Mouse (Mus musculus) myocyte (in vitro differentiated cells): ENCODE measurements around the gene Mindy4. TPM values are rescaled to one million over a fixed set of nuclear protein-coding genes. Genes with fewer than 3 reads are reported as not detected.

Source experiments
- H3K27me3 ChIP-seq: one replicate; pipeline ENCODE4 v1.6.1; 2011; ENCODE audit not compliant: control insufficient read depth, insufficient read depth, insufficient read length
- H3K36me3 ChIP-seq: one replicate; pipeline ENCODE4 v1.6.1; 2011; ENCODE audit not compliant: control insufficient read depth, insufficient read depth
- H3K4me2 ChIP-seq: one replicate; pipeline ENCODE4 v1.6.1; 2011; ENCODE audit warnings: low read depth, control low read depth
- H3K4me3 ChIP-seq: one replicate; pipeline ENCODE4 v1.5.1; 2011; ENCODE audit warnings: mild to moderate bottlenecking, control low read depth, moderate library complexity
- H3K79me2 ChIP-seq: one replicate; pipeline ENCODE4 v1.6.1; 2011; ENCODE audit not compliant: control insufficient read depth, insufficient read depth
- H3ac ChIP-seq: one replicate; pipeline ENCODE4 v1.6.1; 2011; ENCODE audit not compliant: control insufficient read depth, insufficient read length
- CEBPB ChIP-seq: IDR thresholded peaks from 2 replicates; pipeline ENCODE4 v1.6.1; 2011; ENCODE audit warnings: mild to moderate bottlenecking, moderate library complexity; ENCODE audit not compliant: poor library complexity, insufficient read depth, severe bottlenecking
- E2F4 ChIP-seq: IDR thresholded peaks from one replicate; pipeline ENCODE4 v1.6.1; 2011; ENCODE audit warnings: mild to moderate bottlenecking, control low read depth, moderate library complexity; ENCODE audit not compliant: insufficient read depth
- MAX ChIP-seq: IDR thresholded peaks from one replicate; pipeline ENCODE4 v1.6.1; 2011; ENCODE audit warnings: low read depth, mild to moderate bottlenecking, control low read depth
- MYOD1 ChIP-seq, 3 experiments: IDR thresholded peaks; one replicate each; pipeline ENCODE4 v1.6.1; 2011; ENCODE audit warnings: control low read depth in 2 of 3, low read depth in 2 of 3, mild to moderate bottlenecking in 2 of 3, moderate library complexity in 1 of 3; ENCODE audit not compliant: insufficient read length in 2 of 3, control insufficient read depth in 1 of 3
- MYOG ChIP-seq, 3 experiments: IDR thresholded peaks; one replicate each; pipeline ENCODE4 v1.6.1; 2011; ENCODE audit warnings: control low read depth in 2 of 3, low read depth in 2 of 3, mild to moderate bottlenecking in 2 of 3; ENCODE audit not compliant: insufficient read length in 2 of 3, control insufficient read depth in 1 of 3, insufficient read depth in 1 of 3
- POLR2A ChIP-seq: IDR thresholded peaks from one replicate; pipeline ENCODE4 v1.6.1; 2011; ENCODE audit warnings: low read depth, mild to moderate bottlenecking, control low read depth, moderate library complexity; ENCODE audit not compliant: insufficient read length
- POLR2AphosphoS2 ChIP-seq: IDR thresholded peaks from one replicate; pipeline ENCODE4 v1.6.1; 2011; ENCODE audit warnings: low read depth, control low read depth; ENCODE audit not compliant: insufficient read length
- REST ChIP-seq: IDR thresholded peaks from one replicate; pipeline ENCODE4 v1.6.1; 2011; ENCODE audit warnings: mild to moderate bottlenecking, control low read depth, moderate library complexity; ENCODE audit not compliant: insufficient read depth, insufficient read length
- SRF ChIP-seq: IDR thresholded peaks from one replicate; pipeline ENCODE4 v1.6.1; 2011; ENCODE audit warnings: low read depth; ENCODE audit not compliant: control insufficient read depth, insufficient read length
- TCF12 ChIP-seq: IDR thresholded peaks from one replicate; pipeline ENCODE4 v1.6.1; 2011; ENCODE audit warnings: mild to moderate bottlenecking, control low read depth; ENCODE audit not compliant: poor library complexity, insufficient read depth, severe bottlenecking
- TCF3 ChIP-seq: IDR thresholded peaks from one replicate; pipeline ENCODE4 v1.6.1; 2011; ENCODE audit warnings: low read depth, control low read depth; ENCODE audit not compliant: insufficient read length
- USF1 ChIP-seq: IDR thresholded peaks from one replicate; pipeline ENCODE4 v1.6.1; 2011; ENCODE audit warnings: low read depth, mild to moderate bottlenecking, control low read depth, moderate library complexity
- polyA plus RNA-seq: library from polyadenylated mRNA; unstranded; fragments of >200 nt; fragmentation: generic; extraction: Trizol; gene quantifications from one replicate; pipeline ENCODE4 v1.2.1, GENCODE M21; 2012; ENCODE audit warnings: missing spikeins

The Mindy4 gene
- polyA plus RNA-seq, 1 experiment: 5.0 TPM

DNA sequence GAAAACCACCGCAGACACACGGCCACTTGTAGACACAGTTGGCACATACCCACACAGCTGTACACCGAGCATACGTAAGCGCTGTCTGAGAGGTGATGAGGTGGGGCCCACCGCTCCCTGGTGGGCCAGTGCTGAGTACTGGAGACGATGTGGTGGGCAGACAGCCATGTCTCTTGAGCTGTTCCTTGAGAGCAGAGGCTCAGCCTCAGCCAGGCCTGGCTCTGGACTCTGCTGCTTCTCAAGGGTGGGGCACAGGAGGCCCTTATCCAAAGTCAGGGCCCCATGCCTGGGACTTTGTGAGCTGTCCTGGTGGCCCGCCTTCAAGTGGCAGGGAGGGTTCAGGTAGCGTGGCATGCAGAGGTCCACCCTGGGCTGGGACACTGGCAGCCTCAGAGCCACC lies 139.1 kb downstream of the Mindy4 start:
- H3K36me3 ChIP-seq: no peaks in the 10 kb centered on the region
- no peak overlapping the region for H3K4me2 ChIP-seq
- no peaks in the 10 kb centered on the region for H3K79me2 ChIP-seq
- TF ChIP-seq USF1 (no peak), POLR2A (no peak), CEBPB (no peak), MYOD1 (IDR thresholded peaks at IDR 0.05; ENCODE audit: control insufficient read depth in 1 of 3, insufficient read length in 2 of 3, low read depth in 2 of 3) (no peak), MYOG (IDR thresholded peaks at IDR 0.05; ENCODE audit: control insufficient read depth in 1 of 3, insufficient read depth in 1 of 3, insufficient read length in 2 of 3, low read depth in 2 of 3) (no peak), SRF (no peak), POLR2AphosphoS2 (no peak), E2F4 (no peak), TCF3 (no peak), REST (no peak), TCF12 (no peak), MAX (no peak)
- no peaks in the 10 kb centered on the region for H3K27me3 ChIP-seq
- no peak overlapping the region for H3K4me3 ChIP-seq
- no peak overlapping the region for H3ac ChIP-seq

DNA sequence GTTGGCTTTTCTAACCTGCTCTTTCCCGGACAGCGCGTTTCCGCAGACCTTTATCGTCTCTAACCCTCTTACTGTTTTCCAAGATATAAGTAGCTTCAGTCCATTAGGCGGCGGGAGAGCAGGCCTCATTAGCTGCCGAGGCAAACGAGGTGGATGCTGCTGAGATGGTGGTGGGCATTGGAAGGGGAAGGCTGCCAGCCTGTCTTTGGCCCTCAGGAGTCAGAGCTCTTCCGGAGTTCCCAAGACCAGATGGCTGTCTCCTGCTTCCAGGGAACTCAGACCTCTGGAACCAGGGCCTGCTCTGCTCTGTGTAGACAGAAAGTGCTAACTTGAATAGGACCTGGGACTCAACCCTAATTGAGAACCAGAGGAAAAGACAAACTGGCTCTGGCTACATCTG lies 140.3 kb downstream of the Mindy4 start:
- H3ac ChIP-seq: no peak overlapping the region
- no peaks in the 10 kb centered on the region for H3K79me2 ChIP-seq
- H3K36me3 ChIP-seq: no peaks in the 10 kb centered on the region
- no peak overlapping the region for H3K4me2 ChIP-seq
- H3K27me3 ChIP-seq: no peaks in the 10 kb centered on the region
- TF ChIP-seq POLR2A: no peak
- no peak for TF ChIP-seq USF1
- no peak for TF ChIP-seq E2F4
- TF ChIP-seq TCF12: no peak
- no peak for TF ChIP-seq MYOD1 (IDR thresholded peaks at IDR 0.05; ENCODE audit: control insufficient read depth in 1 of 3, insufficient read length in 2 of 3, low read depth in 2 of 3)
- no peak for TF ChIP-seq CEBPB
- TF ChIP-seq REST: no peak
- no peak for TF ChIP-seq POLR2AphosphoS2
- no peak for TF ChIP-seq SRF
- no peak for TF ChIP-seq MAX
- no peak for TF ChIP-seq MYOG (IDR thresholded peaks at IDR 0.05; ENCODE audit: control insufficient read depth in 1 of 3, insufficient read depth in 1 of 3, insufficient read length in 2 of 3, low read depth in 2 of 3)
- no peak for TF ChIP-seq TCF3
- H3K4me3 ChIP-seq: no peak overlapping the region

DNA sequence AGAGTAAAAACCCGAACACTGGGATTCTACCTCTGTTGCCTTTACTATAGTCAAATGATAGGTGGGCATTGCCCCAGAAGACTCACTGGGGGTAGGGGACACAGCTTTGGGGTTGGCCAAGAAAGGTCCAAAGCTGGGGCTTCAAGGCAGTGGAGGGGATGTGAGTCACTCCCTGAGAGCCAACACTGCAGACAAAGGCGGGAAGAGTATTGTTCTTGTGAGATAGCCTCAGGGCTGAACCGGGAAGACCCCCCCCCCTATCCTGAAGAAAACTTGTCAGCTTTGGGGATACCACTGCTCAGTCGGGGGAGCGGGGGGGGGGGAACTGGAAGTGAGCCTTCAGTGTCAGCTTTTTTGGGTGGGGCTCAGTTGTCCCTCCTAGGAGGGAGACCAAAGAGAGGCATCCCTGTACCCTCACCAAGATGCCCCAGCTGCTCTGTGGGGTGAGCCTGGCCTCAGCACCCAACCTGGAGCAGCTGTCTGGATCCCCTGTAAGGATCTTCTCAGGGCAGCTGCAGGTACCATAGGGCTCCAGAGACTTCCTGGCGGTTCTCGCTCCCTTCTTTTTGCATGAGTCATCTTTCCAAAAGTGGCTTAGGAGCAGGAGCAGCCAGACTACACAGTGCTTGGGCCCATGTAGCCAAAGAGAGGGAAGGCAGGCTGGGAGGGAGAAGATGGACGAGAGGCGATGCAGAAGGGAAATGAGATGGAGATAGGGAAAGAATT lies 141.3 kb downstream of the Mindy4 start:
- no peaks in the 10 kb centered on the region for H3K79me2 ChIP-seq
- no peaks in the 10 kb centered on the region for H3K27me3 ChIP-seq
- H3K4me2 ChIP-seq: peak overlapping the region; percentile 1
- no peak overlapping the region for H3K4me3 ChIP-seq
- no peak for TF ChIP-seq USF1
- no peak for TF ChIP-seq REST
- TF ChIP-seq POLR2A: no peak
- no peak for TF ChIP-seq TCF3
- TF ChIP-seq MAX: no peak
- no peak for TF ChIP-seq CEBPB
- peak in 2 of 3 experiments; percentile 38 to 61 for TF ChIP-seq MYOG (IDR thresholded peaks at IDR 0.05; ENCODE audit: control insufficient read depth in 1 of 3, insufficient read depth in 1 of 3, insufficient read length in 2 of 3, low read depth in 2 of 3)
- no peak for TF ChIP-seq E2F4
- no peak for TF ChIP-seq SRF
- TF ChIP-seq TCF12: peak; percentile 22
- TF ChIP-seq POLR2AphosphoS2: no peak
- TF ChIP-seq MYOD1 (IDR thresholded peaks at IDR 0.05; ENCODE audit: control insufficient read depth in 1 of 3, insufficient read length in 2 of 3, low read depth in 2 of 3): peak in 2 of 3 experiments; percentile 47 to 62
- no peaks in the 10 kb centered on the region for H3K36me3 ChIP-seq
- no peak overlapping the region for H3ac ChIP-seq

DNA sequence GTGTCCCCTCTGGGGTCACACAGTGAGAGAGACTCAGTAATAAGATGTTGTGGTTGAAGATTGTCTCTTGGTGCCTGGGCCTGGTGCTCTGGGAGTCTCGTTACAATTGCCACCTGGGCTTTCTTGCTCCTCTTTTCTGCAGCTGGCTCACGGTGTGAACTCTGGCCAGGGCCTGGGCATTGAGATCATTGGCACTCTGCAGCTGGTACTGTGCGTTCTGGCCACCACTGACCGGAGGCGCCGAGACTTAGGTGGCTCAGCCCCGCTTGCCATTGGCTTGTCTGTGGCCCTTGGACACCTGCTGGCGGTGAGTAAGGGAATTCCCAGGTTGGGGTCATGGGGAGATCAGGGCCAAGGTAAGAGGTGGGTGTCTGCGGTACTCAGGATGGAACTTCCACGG lies 142.1 kb downstream of the Mindy4 start:
- H3K36me3 ChIP-seq: no peaks in the 10 kb centered on the region
- H3K79me2 ChIP-seq: no peaks in the 10 kb centered on the region
- no peak overlapping the region for H3ac ChIP-seq
- H3K27me3 ChIP-seq: no peaks in the 10 kb centered on the region
- H3K4me2 ChIP-seq: no peak overlapping the region
- TF ChIP-seq E2F4 (no peak), POLR2A (no peak), MYOG (IDR thresholded peaks at IDR 0.05; ENCODE audit: control insufficient read depth in 1 of 3, insufficient read depth in 1 of 3, insufficient read length in 2 of 3, low read depth in 2 of 3) (peak in 1 of 3 experiments; percentile 23)
- no peak overlapping the region for H3K4me3 ChIP-seq

DNA sequence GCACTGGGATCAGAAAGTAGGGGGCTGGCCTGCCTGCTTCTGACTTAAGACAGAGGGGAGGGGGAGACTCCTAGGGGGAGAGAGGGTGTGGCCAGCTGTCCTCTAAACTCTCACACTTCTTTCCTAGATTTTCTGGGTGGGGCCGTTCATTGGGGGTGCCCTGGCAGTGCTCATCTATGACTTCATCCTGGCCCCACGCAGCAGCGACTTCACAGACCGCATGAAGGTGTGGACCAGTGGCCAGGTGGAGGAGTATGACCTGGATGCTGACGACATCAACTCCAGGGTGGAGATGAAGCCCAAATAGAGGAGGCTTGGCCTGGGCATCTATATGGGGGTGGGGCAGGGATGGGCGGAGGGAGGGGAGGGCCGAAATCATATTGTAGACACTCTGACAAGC lies 143.3 kb downstream of the Mindy4 start:
- Histone ChIP-seq H3K27me3 (no peaks in the 10 kb centered on the region), H3ac (no peak overlapping the region), H3K36me3 (no peaks in the 10 kb centered on the region), H3K4me3 (no peak overlapping the region), H3K4me2 (no peak overlapping the region), H3K79me2 (no peaks in the 10 kb centered on the region)
- no peak for TF ChIP-seq POLR2A
- no peak for TF ChIP-seq CEBPB
- TF ChIP-seq REST: no peak
- no peak for TF ChIP-seq E2F4
